Mouse (Mus musculus): ENCODE measurements around the gene Galm. TPM values are rescaled to one million over a fixed set of nuclear protein-coding genes. Genes with fewer than 3 reads are reported as not detected.
"Not testable (repeated sequence)": the region's sequence is repeated elsewhere in the genome, so short reads cannot be mapped to it uniquely, and the experiment has no call there.

The Galm gene
- polyA plus RNA-seq, 1 experiment from 2014 or later, result 25.4 TPM

- 0% methylated on average over 33 of the region's 33 CpGs for WGBS
- Histone ChIP-seq H3K27me3 (ENCODE audit: insufficient read depth, low read length) (no peaks in the 10 kb centered on the region), H3K36me3 (ENCODE audit: insufficient read depth, low read length) (no peaks in the 10 kb centered on the region), H3K9ac (ENCODE audit: low read depth, low read length) (peak within 1 kb of the TSS; percentile 64), H3K4me2 (ENCODE audit: low read length) (peak within 1 kb of the TSS; percentile 55), H3K27ac (peak within 1 kb of the TSS; percentile 83), H3K4me1 (replicated peaks; ENCODE audit: insufficient read depth, low read length) (no peaks in the 10 kb centered on the region), H3K4me3 (replicated peaks; ENCODE audit: low read depth, low read length) (peak within 1 kb of the TSS; percentile 51), H3K9me3 (replicated peaks; ENCODE audit: low read length) (no peaks in the 10 kb centered on the region)
- DNase-seq (ENCODE audit: low spot score), result peak; percentile 98
- TF ChIP-seq CTCF (IDR thresholded peaks at IDR 0.05; ENCODE audit: low read depth), result no peak
- ATAC-seq (replicated peaks; ENCODE audit: low FRiP score, low read depth), result peak; percentile 96
Observed at GRCm38 (mm10) chr17:80224326-80225116, 97.2 kb downstream of the Galm start, which contains the start of gene Gemin6. Gene Gemin6 (plus strand): TSS chr17:80224441.

DNA sequence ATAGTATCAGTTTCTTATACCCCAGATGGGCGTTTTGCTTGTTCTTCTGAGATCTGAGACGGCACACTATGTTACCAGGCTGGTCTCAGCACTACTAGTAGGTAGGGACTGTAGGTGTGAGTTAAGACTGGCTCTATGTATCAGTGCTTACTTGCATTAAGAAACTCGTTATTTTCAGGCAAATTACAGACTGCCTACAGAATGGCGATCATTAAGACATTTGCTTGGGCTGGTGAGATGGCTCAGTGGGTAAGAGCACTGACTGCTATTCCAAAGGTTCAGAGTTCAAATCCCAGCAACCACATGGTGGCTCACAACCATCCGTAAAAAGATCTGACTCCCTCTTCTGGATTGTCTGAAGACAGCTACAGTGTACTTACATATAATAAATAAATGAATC is 97.9 kb downstream of the Galm start:
- not testable (repeated sequence) for H3K27ac ChIP-seq; ATAC-seq (replicated peaks; ENCODE audit: low FRiP score, low read depth); H3K9me3 ChIP-seq (replicated peaks; ENCODE audit: low read length); H3K36me3 ChIP-seq (ENCODE audit: insufficient read depth, low read length); H3K4me1 ChIP-seq (replicated peaks; ENCODE audit: insufficient read depth, low read length); H3K27me3 ChIP-seq (ENCODE audit: insufficient read depth, low read length); DNase-seq (ENCODE audit: low spot score)
- H3K9ac ChIP-seq (ENCODE audit: low read depth, low read length), result peak overlapping the region; percentile 64; the same call in 1 of the 2 replicates
- H3K4me2 ChIP-seq (ENCODE audit: low read length), result peak overlapping the region; percentile 55
- peak overlapping the region; percentile 51 for H3K4me3 ChIP-seq (replicated peaks; ENCODE audit: low read depth, low read length)
- WGBS, result 45% methylated on average over 4 of the region's 5 CpGs

DNA sequence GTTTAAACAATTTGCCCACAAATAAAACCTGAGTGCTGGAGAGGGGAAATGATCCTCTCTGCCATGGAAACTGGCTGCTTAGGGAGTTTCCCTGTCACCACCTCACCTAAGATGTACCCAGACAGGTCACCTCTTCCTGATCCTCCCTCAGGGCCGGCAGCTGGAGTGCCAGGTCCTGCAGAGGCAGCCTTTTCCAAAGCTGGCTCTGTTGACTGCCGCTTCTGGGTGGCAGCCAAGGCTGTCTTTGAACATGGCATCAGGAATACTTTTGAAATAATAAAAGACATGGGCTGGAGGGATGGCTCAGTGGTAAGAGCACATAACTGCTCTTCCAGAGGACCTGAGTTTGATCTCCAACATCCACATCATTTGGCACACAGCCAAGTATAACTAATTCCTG is 102.1 kb downstream of the Galm start:
- 74% methylated on average over 2 of the region's 2 CpGs for WGBS
- no peak for TF ChIP-seq CTCF (IDR thresholded peaks at IDR 0.05; ENCODE audit: low read depth)
- no peak for DNase-seq (ENCODE audit: low spot score)
- Histone ChIP-seq H3K4me1 (replicated peaks; ENCODE audit: insufficient read depth, low read length) (no peaks in the 10 kb centered on the region), H3K36me3 (ENCODE audit: insufficient read depth, low read length) (no peaks in the 10 kb centered on the region), H3K27ac (no peak overlapping the region), H3K4me3 (replicated peaks; ENCODE audit: low read depth, low read length) (no peak overlapping the region), H3K4me2 (ENCODE audit: low read length) (no peak overlapping the region), H3K27me3 (ENCODE audit: insufficient read depth, low read length) (no peaks in the 10 kb centered on the region), H3K9me3 (replicated peaks; ENCODE audit: low read length) (no peaks in the 10 kb centered on the region), H3K9ac (ENCODE audit: low read depth, low read length) (no peak overlapping the region)
- no peak for ATAC-seq (replicated peaks; ENCODE audit: low FRiP score, low read depth)

GRCm38 (mm10) chr17:80233844-80234243 is 106.6 kb downstream of the Galm start:
- Histone ChIP-seq H3K4me3 (replicated peaks; ENCODE audit: low read depth, low read length) (no peak overlapping the region), H3K36me3 (ENCODE audit: insufficient read depth, low read length) (0 out of 2 replicates have a peak, but pooled peaks cover 4% of the 10 kb centered on the region), H3K4me1 (replicated peaks; ENCODE audit: insufficient read depth, low read length) (no peaks in the 10 kb centered on the region), H3K4me2 (ENCODE audit: low read length) (no peak overlapping the region), H3K9ac (ENCODE audit: low read depth, low read length) (no peak overlapping the region), H3K9me3 (replicated peaks; ENCODE audit: low read length) (no peaks in the 10 kb centered on the region), H3K27me3 (ENCODE audit: insufficient read depth, low read length) (no peaks in the 10 kb centered on the region), H3K27ac (no peak overlapping the region)
- no peak for TF ChIP-seq CTCF (IDR thresholded peaks at IDR 0.05; ENCODE audit: low read depth)
- ATAC-seq (replicated peaks; ENCODE audit: low FRiP score, low read depth) (no peak), DNase-seq (ENCODE audit: low spot score) (no peak)
- 93% methylated on average over 5 of the region's 5 CpGs for WGBS

DNA sequence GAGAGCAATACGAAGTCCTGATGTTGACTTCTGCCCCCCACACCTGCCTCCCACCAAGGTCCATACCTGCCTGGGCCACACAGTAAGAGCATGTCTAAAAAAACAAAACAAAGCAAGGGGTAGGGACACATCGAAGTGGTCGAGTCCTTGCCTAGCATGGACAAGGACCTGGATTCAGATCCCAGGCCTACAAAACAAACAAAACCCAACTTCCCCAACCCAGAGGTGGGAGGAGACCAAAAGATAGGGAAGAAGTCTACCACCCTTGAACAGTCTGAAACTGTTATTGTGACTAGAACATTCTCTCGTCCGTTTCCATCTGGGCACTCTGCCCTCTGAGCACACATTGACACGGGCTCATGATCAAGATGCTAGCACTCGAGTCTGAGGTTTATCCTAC is 107.1 kb downstream of the Galm start:
- no peak overlapping the region for H3K4me3 ChIP-seq (replicated peaks; ENCODE audit: low read depth, low read length)
- TF ChIP-seq CTCF (IDR thresholded peaks at IDR 0.05; ENCODE audit: low read depth), result no peak
- 60% methylated on average over 7 of the region's 7 CpGs for WGBS

More for the DNA sequence above, 107.1 kb downstream of the Galm start:
- DNase-seq (ENCODE audit: low spot score), result no peak
- H3K36me3 ChIP-seq (ENCODE audit: insufficient read depth, low read length), result peaks cover 8% of the 10 kb centered on the region; the same call in 1 of the 2 replicates
- H3K4me2 ChIP-seq (ENCODE audit: low read length), result no peak overlapping the region
- H3K27ac ChIP-seq, result no peak overlapping the region
- no peaks in the 10 kb centered on the region for H3K27me3 ChIP-seq (ENCODE audit: insufficient read depth, low read length)
- no peaks in the 10 kb centered on the region for H3K4me1 ChIP-seq (replicated peaks; ENCODE audit: insufficient read depth, low read length)
- ATAC-seq (replicated peaks; ENCODE audit: low FRiP score, low read depth), result no peak
- H3K9me3 ChIP-seq (replicated peaks; ENCODE audit: low read length), result no peaks in the 10 kb centered on the region
- no peak overlapping the region for H3K9ac ChIP-seq (ENCODE audit: low read depth, low read length)

Other genes starting within 250 kb of the Galm start
- 28.2 and 30.7 TPM in 2 replicates for gene Atl2, start 231.3 kb upstream of the Galm start, polyA plus RNA-seq (2015; fragmentation: Nextera tagmentation; extraction: Ambion mirVana)
- gene Hnrnpll, start 65.1 kb upstream of the Galm start, polyA plus RNA-seq (2015; fragmentation: Nextera tagmentation; extraction: Ambion mirVana), result 42.2 and 48.0 TPM in 2 replicates
- 422 and 451 TPM in 2 replicates for gene Srsf7, start 79.8 kb downstream of the Galm start, polyA plus RNA-seq (2015; fragmentation: Nextera tagmentation; extraction: Ambion mirVana)
- gene Ttc39d, start 80.0 kb downstream of the Galm start, polyA plus RNA-seq (2015; fragmentation: Nextera tagmentation; extraction: Ambion mirVana), result not detected in 2 replicates
- gene Gemin6, start 97.0 kb downstream of the Galm start, polyA plus RNA-seq (2015; fragmentation: Nextera tagmentation; extraction: Ambion mirVana), result 29.7 and 32.1 TPM in 2 replicates
- 38.8 and 41.6 TPM in 2 replicates for gene Morn2, start 162.7 kb downstream of the Galm start, polyA plus RNA-seq (2015; fragmentation: Nextera tagmentation; extraction: Ambion mirVana)
- 7.9 and 8.0 TPM in 2 replicates for gene Dhx57, start 163.0 kb downstream of the Galm start, polyA plus RNA-seq (2015; fragmentation: Nextera tagmentation; extraction: Ambion mirVana)
- 1.4 and 2.3 TPM in 2 replicates for gene Arhgef33, start 179.9 kb downstream of the Galm start, polyA plus RNA-seq (2015; fragmentation: Nextera tagmentation; extraction: Ambion mirVana)
- gene Gm10190, start 246.1 kb downstream of the Galm start, polyA plus RNA-seq (2015; fragmentation: Nextera tagmentation; extraction: Ambion mirVana), result 2.6 and 2.8 TPM in 2 replicates